Mouse (Mus musculus): Measurements from ENCODE around the gene Tcp11l1.

DNA sequence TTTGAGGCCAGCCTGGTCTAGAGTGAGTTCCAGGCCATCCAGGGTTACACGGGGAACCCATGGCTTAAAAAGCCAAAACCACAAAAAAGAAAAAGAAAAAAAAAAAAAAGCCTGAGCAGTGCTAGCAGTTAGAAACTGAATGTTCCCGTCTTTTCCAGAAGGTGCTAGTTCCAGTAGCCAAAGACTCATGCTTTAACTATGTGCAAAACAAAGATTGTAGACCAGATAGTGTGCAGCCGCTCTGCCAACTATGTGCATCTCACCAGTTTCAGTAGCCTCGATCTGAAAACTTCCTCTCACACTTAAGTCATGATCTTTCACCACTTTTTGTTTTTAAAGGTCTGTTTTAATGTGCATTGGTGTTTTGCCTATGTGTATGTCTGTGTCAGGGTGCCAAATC, 5.9 kb upstream of the Tcp11l1 start:
- no peak for TF ChIP-seq CTCF (IDR thresholded peaks at IDR 0.05; ENCODE audit: extremely low read depth, insufficient read length, insufficient replicate concordance, low read depth, low read length)
- TF ChIP-seq POLR2A (IDR thresholded peaks at IDR 0.05; ENCODE audit: low read depth, low read length), result no peak

Data from small intestine, adult 2 months (tissue).